Mouse (Mus musculus) thymus, postnatal 36 days (tissue): Measurements from ENCODE around the gene Pou2f3.

ENCODE experiments used
- DNase-seq, 2 experiments: peaks; one replicate each; pipeline ENCODE4 v3.0.0; 2022; ENCODE audit warnings: mixed read lengths in 2 of 2

Gene Pou2f3

DNA sequence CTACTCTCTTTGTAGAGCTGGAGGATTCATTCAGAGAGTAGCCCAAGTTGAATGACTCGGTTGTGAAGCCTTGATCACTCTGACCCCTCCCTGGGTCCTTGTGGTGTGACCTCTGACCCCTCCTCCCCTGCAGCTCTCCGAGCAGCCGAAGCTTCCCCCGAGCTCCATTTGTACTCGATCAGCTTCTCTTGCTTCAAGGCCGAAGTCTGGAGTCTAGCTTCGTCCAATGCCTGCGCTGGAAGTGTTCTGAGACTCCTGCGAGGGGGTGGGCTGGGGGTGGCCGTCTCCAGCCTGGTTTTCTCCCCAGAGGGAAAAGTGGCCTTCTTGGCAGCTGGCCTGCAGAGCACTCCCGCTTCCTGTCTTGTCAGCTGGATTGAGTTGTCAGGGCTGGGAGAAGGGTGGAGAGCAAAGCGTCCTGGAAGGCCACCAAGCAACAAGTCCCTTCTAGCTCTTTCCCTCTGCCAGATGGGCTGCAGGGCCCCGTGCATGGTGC lies at the start of gene Pou2f3:
TSS of gene Pou2f3 (minus strand) at position 180 of the 493 bp plus-strand sequence.
- no peak for DNase-seq

- DNase-seq, result no peak
Measured at GRCm38 (mm10) chr9:43253271-43253681, 43.1 kb upstream of the Pou2f3 start.

DNA sequence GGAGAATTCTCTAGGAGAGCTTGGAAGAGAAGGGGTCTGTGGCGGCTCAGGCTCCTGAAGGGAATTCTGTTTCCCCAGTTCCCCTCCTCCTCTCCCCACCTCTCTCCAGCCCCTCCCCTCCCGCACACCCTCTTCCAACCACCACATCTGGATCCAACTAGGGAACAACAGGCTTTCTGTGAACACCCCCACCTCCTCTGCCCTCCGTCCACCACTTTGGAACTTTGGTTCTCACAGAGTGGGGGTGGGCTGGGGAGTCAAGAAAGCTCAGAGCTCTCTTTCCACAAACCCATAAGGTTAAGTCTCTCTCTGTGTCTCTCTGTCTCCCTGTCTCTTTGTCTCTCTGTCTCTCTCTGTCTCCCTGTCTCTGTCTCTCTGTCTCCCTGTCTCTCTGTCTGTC lies 42.6 kb upstream of the Pou2f3 start:
- DNase-seq, result no peak

- DNase-seq, result no peak
Measured at GRCm38 (mm10) chr9:43251786-43252185, 41.6 kb upstream of the Pou2f3 start.

- DNase-seq, result no peak
Measured at GRCm38 (mm10) chr9:43246738-43247180, 36.6 kb upstream of the Pou2f3 start.

GRCm38 (mm10) chr9:43245801-43246570 lies 35.8 kb upstream of the Pou2f3 start:
- no peak for DNase-seq

GRCm38 (mm10) chr9:43242432-43242831 lies 32.3 kb upstream of the Pou2f3 start:
- DNase-seq, result peak; percentile 12 to 19

GRCm38 (mm10) chr9:43241970-43242369 lies 31.8 kb upstream of the Pou2f3 start:
- no peak for DNase-seq

GRCm38 (mm10) chr9:43241291-43241690 lies 31.1 kb upstream of the Pou2f3 start:
- DNase-seq, result no peak

- no peak for DNase-seq
Measured at GRCm38 (mm10) chr9:43240594-43240900, 30.4 kb upstream of the Pou2f3 start.

- DNase-seq, result peak in 1 of 2 experiments; percentile 37
Measured at GRCm38 (mm10) chr9:43239712-43240593, 29.8 kb upstream of the Pou2f3 start, which contains the start of gene Oaf. Gene Oaf, minus strand, starts transcription at chr9:43239911.

DNA sequence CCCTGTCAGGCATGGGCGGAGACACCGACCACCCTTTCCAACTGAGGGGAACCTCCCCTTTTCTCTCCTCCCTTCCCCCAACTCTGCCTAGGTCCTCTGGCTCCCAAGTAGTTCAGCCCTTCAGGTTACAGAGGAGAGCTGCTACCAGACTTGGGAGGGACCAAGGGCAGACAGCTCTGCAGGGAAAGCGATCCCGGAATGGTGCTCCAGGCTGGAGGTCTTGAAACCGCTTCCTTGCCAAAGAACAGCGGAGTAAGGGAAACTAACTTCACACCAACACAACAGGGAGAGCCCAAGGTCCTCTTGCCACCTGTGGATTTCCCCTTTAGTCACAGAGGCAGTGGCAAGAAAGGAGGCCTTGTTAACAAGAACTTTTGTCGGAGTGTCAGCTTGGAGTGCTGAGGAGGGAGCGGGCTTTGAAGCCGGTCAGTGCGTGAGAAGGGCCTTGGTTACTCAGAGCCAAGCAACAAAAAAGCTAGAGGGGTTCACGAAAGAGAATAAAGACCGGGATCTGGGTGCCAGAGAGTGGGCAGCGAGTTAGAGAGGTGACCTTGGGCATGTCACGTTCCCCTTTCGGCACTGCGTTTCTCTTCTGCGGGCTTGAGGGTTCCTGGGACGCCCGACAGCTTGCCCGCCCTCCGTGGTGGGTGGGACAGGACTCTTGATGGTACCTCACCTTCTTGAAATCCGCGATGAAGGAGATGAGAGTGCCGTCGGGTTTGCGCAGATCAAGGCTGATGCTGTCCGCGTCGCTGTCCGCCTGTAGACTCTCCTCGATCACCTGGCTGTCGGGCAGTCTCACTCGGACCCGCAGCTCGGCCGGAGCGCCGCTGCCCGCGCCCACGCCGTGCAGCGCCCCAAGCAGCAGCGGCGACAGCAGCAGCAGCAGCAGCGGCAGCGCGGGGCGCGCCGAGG lies 28.7 kb upstream of the Pou2f3 start:
- peak in 1 of 2 experiments; percentile 11 for DNase-seq

DNA sequence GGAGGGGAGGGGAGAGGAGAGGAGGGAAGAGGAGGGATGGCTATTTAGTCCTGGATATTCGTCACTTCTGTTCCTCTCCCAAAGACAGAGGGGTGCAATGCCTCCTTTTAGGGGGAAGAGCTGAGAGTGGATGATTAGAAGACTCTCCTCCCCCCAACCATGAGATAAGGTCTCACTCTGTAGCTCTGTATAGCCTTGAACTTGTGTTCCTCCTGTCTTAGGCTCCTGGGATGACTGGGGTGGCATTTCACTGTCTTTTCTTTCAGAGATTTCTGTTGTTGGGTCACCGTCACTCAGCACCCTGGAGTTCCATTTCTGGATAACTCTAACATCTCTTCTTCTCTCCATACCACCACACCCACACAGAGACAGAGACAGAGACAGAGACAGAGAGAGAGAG lies 28.0 kb upstream of the Pou2f3 start:
- DNase-seq, result no peak

GRCm38 (mm10) chr9:43237111-43237775 lies 27.1 kb upstream of the Pou2f3 start:
- no peak for DNase-seq

DNA sequence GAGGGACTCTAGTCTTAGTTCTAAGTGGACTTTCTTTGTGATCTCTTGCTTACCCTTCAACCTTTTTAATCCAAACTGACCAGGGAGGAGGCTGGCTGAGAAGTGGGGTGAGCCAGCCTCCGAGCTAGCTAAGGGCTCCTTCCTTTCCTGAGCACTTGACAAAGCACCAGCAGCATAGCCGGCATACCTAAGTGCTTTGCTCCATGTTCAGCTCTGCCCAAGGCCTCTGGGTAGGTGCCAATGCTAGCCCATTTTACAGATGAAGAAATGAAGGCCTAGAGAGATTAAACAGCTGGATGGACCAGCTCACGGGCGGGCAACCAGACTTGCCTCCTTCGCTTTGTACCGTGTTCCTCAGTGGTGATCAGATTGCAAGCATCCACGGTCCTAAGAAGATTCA lies 26.4 kb upstream of the Pou2f3 start:
- DNase-seq, result no peak

DNA sequence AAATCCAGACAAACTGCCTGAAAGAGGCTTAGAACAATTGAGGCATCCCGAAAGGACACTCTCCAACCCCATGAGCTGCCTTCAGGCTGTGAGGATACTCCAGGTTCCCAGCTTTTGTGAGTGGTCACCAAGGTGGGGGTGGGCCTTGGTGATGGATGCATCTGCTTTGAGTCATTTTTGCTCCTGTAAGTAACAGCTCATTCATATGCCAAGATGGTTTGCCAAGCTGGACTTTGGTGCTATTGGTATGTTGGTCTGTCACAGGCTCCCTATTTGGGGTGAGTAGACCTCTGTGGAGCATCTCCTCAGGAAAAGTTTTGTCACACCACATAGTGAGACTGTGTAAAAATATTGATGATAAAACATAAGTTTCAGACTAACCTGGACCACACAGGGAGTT lies 25.9 kb upstream of the Pou2f3 start:
- no peak for DNase-seq

- DNase-seq, result no peak
Measured at GRCm38 (mm10) chr9:43235336-43235735, 25.2 kb upstream of the Pou2f3 start.

DNA sequence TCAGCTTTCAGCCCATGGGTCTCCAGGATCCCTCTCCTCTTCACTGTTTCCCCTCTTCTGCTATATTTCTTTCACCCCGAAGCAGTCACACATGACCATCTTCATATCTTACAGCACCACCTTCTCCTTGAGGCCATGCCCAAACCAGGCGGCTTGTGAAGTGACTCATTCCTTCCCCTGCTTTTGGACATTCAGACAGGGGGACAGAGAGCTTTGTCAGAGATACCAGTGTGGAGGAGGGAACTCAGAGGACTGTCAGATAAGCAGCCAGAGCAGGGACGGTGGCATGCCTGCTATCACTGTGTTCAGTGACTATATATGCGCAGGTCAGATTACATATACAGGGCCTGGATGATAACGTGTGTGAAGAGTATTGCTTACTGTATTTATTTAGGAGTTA lies 24.3 kb upstream of the Pou2f3 start:
- no peak for DNase-seq

DNA sequence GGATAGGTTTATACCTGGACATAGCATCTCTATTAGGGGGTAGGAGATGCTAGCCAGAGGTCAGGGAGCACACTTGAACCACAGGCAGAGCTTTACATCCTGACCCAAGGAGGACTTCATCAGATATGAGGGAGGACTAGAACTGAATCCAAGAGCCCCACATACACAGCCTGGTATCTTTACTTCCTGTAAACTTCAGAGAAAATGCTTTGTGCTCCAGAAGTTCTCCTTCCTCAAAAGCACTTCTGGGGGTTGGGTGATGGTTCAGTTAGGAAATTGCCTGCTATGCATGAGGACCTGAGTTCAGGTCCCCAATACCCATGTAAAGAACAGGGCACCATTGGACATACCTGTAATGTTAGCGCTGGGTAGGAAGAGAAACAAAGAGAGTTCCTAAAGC lies 23.3 kb upstream of the Pou2f3 start:
- DNase-seq, result no peak

DNA sequence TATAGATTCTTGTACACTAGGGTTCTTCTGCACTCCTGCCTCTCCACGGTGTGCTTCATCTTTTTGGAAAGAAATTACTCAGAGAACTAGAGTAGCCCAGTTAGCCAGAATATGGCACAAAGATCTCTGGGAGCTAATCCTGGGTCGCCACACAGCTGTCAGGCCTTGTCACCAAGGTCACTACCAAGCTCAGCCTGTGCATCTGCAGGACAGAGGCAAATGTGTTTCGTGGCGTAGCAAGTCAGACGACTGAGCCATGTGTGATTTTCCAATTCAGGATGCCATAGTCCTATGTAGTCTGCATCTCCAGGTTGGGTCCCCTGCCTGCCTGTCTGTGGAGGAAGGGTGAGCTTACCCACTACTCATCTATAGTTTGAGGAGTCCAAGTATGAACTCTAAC lies 22.9 kb upstream of the Pou2f3 start:
- DNase-seq, result no peak

GRCm38 (mm10) chr9:43232286-43232685 lies 22.1 kb upstream of the Pou2f3 start:
- DNase-seq, result no peak

- no peak for DNase-seq
Measured at GRCm38 (mm10) chr9:43231805-43232204, 21.6 kb upstream of the Pou2f3 start.
